Mouse (Mus musculus): ENCODE measurements around the gene Pacsin3. TPM values are rescaled to one million over a fixed set of nuclear protein-coding genes. Genes with fewer than 3 reads are reported as not detected.

Pacsin3 gene
- polyA plus RNA-seq, 1 experiment from 2014 or later, result 11.7 TPM

- no peak overlapping the region for H3K4me2 ChIP-seq (ENCODE audit: low read depth, low read length)
- H3K9me3 ChIP-seq (ENCODE audit: control insufficient read depth, low read length), result no peaks in the 10 kb centered on the region
- H3K27ac ChIP-seq (ENCODE audit: low read depth, low read length), result no peak overlapping the region
- peaks cover 4% of the 10 kb centered on the region; the same call in 1 of the 2 replicates for H3K4me1 ChIP-seq (ENCODE audit: control insufficient read depth, insufficient read depth, low read length)
- WGBS, result 94% methylated on average over 3 of the region's 3 CpGs
- H3K4me3 ChIP-seq (ENCODE audit: low read depth, low read length), result no peak overlapping the region
- H3K9ac ChIP-seq (replicated peaks; ENCODE audit: low read depth, low read length), result no peak overlapping the region
- no peak for ATAC-seq (ENCODE audit: low read depth)
- no peaks in the 10 kb centered on the region for H3K27me3 ChIP-seq (ENCODE audit: control insufficient read depth, insufficient read depth, low read length)
- H3K36me3 ChIP-seq (ENCODE audit: control insufficient read depth, insufficient read depth, low read length), result peaks cover 43% of the 10 kb centered on the region
These were observed 12.3 kb downstream of the Pacsin3 start for GRCm38 (mm10) chr2:91268042-91268441.

- Histone ChIP-seq H3K4me2 (ENCODE audit: low read depth, low read length) (no peak overlapping the region), H3K9me3 (ENCODE audit: control insufficient read depth, low read length) (no peaks in the 10 kb centered on the region), H3K4me1 (ENCODE audit: control insufficient read depth, insufficient read depth, low read length) (peaks cover 4% of the 10 kb centered on the region; the same call in 1 of the 2 replicates), H3K36me3 (ENCODE audit: control insufficient read depth, insufficient read depth, low read length) (peaks cover 49% of the 10 kb centered on the region), H3K9ac (replicated peaks; ENCODE audit: low read depth, low read length) (no peak overlapping the region), H3K27me3 (ENCODE audit: control insufficient read depth, insufficient read depth, low read length) (no peaks in the 10 kb centered on the region), H3K4me3 (ENCODE audit: low read depth, low read length) (no peak overlapping the region), H3K27ac (ENCODE audit: low read depth, low read length) (no peak overlapping the region)
- no peak for ATAC-seq (ENCODE audit: low read depth)
- 93% methylated on average over 2 of the region's 2 CpGs for WGBS
These were observed 13.0 kb downstream of the Pacsin3 start for GRCm38 (mm10) chr2:91268706-91269105.

GRCm38 (mm10) chr2:91269687-91270133 lies 14.0 kb downstream of the Pacsin3 start:
- Histone ChIP-seq H3K9me3 (ENCODE audit: control insufficient read depth, low read length) (no peaks in the 10 kb centered on the region), H3K4me3 (ENCODE audit: low read depth, low read length) (no peak overlapping the region), H3K27me3 (ENCODE audit: control insufficient read depth, insufficient read depth, low read length) (no peaks in the 10 kb centered on the region), H3K9ac (replicated peaks; ENCODE audit: low read depth, low read length) (no peak overlapping the region), H3K4me2 (ENCODE audit: low read depth, low read length) (no peak overlapping the region), H3K27ac (ENCODE audit: low read depth, low read length) (no peak overlapping the region), H3K36me3 (ENCODE audit: control insufficient read depth, insufficient read depth, low read length) (peaks cover 58% of the 10 kb centered on the region), H3K4me1 (ENCODE audit: control insufficient read depth, insufficient read depth, low read length) (no peaks in the 10 kb centered on the region)
- 97% methylated on average over 8 of the region's 8 CpGs for WGBS
- no peak for ATAC-seq (ENCODE audit: low read depth)

- H3K9me3 ChIP-seq (ENCODE audit: control insufficient read depth, low read length), result no peaks in the 10 kb centered on the region
- H3K9ac ChIP-seq (replicated peaks; ENCODE audit: low read depth, low read length), result no peak overlapping the region
- 39% methylated on average over 10 of the region's 10 CpGs for WGBS
- ATAC-seq (ENCODE audit: low read depth), result peak; percentile 78
- no peak overlapping the region for H3K4me3 ChIP-seq (ENCODE audit: low read depth, low read length)
- H3K36me3 ChIP-seq (ENCODE audit: control insufficient read depth, insufficient read depth, low read length), result peaks cover 31% of the 10 kb centered on the region
- H3K27ac ChIP-seq (ENCODE audit: low read depth, low read length), result no peak overlapping the region
- no peaks in the 10 kb centered on the region for H3K27me3 ChIP-seq (ENCODE audit: control insufficient read depth, insufficient read depth, low read length)
- H3K4me1 ChIP-seq (ENCODE audit: control insufficient read depth, insufficient read depth, low read length), result no peaks in the 10 kb centered on the region
- H3K4me2 ChIP-seq (ENCODE audit: low read depth, low read length), result no peak overlapping the region
These were observed 23.1 kb downstream of the Pacsin3 start for GRCm38 (mm10) chr2:91278749-91279371.

- 59% methylated on average over 2 of the region's 2 CpGs for WGBS
- Histone ChIP-seq H3K4me2 (ENCODE audit: low read depth, low read length) (no peak overlapping the region), H3K4me3 (ENCODE audit: low read depth, low read length) (no peak overlapping the region), H3K27ac (ENCODE audit: low read depth, low read length) (no peak overlapping the region), H3K9ac (replicated peaks; ENCODE audit: low read depth, low read length) (no peak overlapping the region), H3K9me3 (ENCODE audit: control insufficient read depth, low read length) (no peaks in the 10 kb centered on the region), H3K36me3 (ENCODE audit: control insufficient read depth, insufficient read depth, low read length) (peaks cover 26% of the 10 kb centered on the region), H3K4me1 (ENCODE audit: control insufficient read depth, insufficient read depth, low read length) (0 out of 2 replicates have a peak, but pooled peaks cover 4% of the 10 kb centered on the region), H3K27me3 (ENCODE audit: control insufficient read depth, insufficient read depth, low read length) (no peaks in the 10 kb centered on the region)
- no peak for ATAC-seq (ENCODE audit: low read depth)
These were observed 23.6 kb downstream of the Pacsin3 start for GRCm38 (mm10) chr2:91279372-91279755.

- no peaks in the 10 kb centered on the region for H3K27me3 ChIP-seq (ENCODE audit: control insufficient read depth, insufficient read depth, low read length)
- ATAC-seq (ENCODE audit: low read depth), result no peak
- no peak overlapping the region for H3K4me3 ChIP-seq (ENCODE audit: low read depth, low read length)
- no peak overlapping the region for H3K27ac ChIP-seq (ENCODE audit: low read depth, low read length)
- 0 out of 2 replicates have a peak, but pooled peaks cover 4% of the 10 kb centered on the region for H3K4me1 ChIP-seq (ENCODE audit: control insufficient read depth, insufficient read depth, low read length)
- 60% methylated on average over 5 of the region's 5 CpGs for WGBS
- no peak overlapping the region for H3K9ac ChIP-seq (replicated peaks; ENCODE audit: low read depth, low read length)
- no peaks in the 10 kb centered on the region for H3K9me3 ChIP-seq (ENCODE audit: control insufficient read depth, low read length)
- peaks cover 14% of the 10 kb centered on the region for H3K36me3 ChIP-seq (ENCODE audit: control insufficient read depth, insufficient read depth, low read length)
- no peak overlapping the region for H3K4me2 ChIP-seq (ENCODE audit: low read depth, low read length)
These were observed 25.6 kb downstream of the Pacsin3 start for GRCm38 (mm10) chr2:91281366-91281765.

GRCm38 (mm10) chr2:91283972-91284371 lies 28.2 kb downstream of the Pacsin3 start:
- Histone ChIP-seq H3K27me3 (ENCODE audit: control insufficient read depth, insufficient read depth, low read length) (no peaks in the 10 kb centered on the region), H3K36me3 (ENCODE audit: control insufficient read depth, insufficient read depth, low read length) (no peaks in the 10 kb centered on the region; the same call in 1 of the 2 replicates), H3K4me2 (ENCODE audit: low read depth, low read length) (no peak overlapping the region), H3K27ac (ENCODE audit: low read depth, low read length) (no peak overlapping the region), H3K9me3 (ENCODE audit: control insufficient read depth, low read length) (no peaks in the 10 kb centered on the region), H3K4me1 (ENCODE audit: control insufficient read depth, insufficient read depth, low read length) (0 out of 2 replicates have a peak, but pooled peaks cover 4% of the 10 kb centered on the region), H3K4me3 (ENCODE audit: low read depth, low read length) (no peak overlapping the region), H3K9ac (replicated peaks; ENCODE audit: low read depth, low read length) (no peak overlapping the region)
- ATAC-seq (ENCODE audit: low read depth), result no peak
- 95% methylated on average over 3 of the region's 3 CpGs for WGBS

- Histone ChIP-seq H3K4me2 (ENCODE audit: low read depth, low read length) (no peak overlapping the region), H3K4me1 (ENCODE audit: control insufficient read depth, insufficient read depth, low read length) (0 out of 2 replicates have a peak, but pooled peaks cover 4% of the 10 kb centered on the region), H3K4me3 (ENCODE audit: low read depth, low read length) (no peak overlapping the region), H3K9ac (replicated peaks; ENCODE audit: low read depth, low read length) (no peak overlapping the region), H3K9me3 (ENCODE audit: control insufficient read depth, low read length) (no peaks in the 10 kb centered on the region), H3K36me3 (ENCODE audit: control insufficient read depth, insufficient read depth, low read length) (no peaks in the 10 kb centered on the region; the same call in 1 of the 2 replicates), H3K27me3 (ENCODE audit: control insufficient read depth, insufficient read depth, low read length) (no peaks in the 10 kb centered on the region), H3K27ac (ENCODE audit: low read depth, low read length) (no peak overlapping the region)
- peak; percentile 9; the same call in 1 of the 2 replicates for ATAC-seq (ENCODE audit: low read depth)
- WGBS, result 47% methylated on average over 13 of the region's 13 CpGs
These were observed 28.8 kb downstream of the Pacsin3 start for GRCm38 (mm10) chr2:91284375-91285199.

Data from neural tube, embryonic 14.5 days (tissue).